Mouse (Mus musculus): ENCODE measurements around the gene Aff4. TPM values are rescaled to one million over a fixed set of nuclear protein-coding genes. Genes with fewer than 3 reads are reported as not detected.

The Aff4 gene
- total and polyA plus RNA-seq, 3 experiments, result 13.7 to 80.0 (median 77.3) TPM

DNA sequence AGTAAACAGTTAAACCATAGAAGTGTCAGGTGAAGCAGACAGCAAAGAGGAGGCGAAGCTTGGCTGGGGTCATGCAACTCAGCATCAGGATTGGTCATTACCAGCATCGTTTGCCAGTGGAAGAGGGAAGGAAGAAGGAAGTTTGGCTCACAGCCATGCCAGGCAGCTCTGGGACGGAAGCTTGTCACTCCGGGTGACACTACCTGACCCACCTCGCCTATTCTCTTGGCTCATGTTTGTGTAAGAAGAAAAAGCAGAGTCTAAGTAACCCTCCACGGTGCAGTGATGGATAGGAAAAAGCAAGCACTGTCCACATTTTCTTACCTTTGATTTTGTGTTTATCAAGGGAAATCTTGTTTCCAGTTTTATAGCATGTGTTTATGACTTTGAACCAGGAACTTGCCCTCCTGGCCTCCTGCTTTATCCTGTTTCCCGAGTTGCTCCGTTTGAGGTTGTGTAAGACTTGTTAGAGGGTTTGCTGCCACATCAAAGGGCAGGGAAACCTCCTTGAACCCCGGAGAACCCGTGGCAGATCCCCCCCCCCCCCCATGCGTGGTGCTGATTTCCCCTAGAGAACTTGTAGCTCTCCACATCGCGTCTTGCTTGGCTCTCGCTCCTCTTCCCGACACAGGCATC is 99.6 kb downstream of the Aff4 start:
- H3K79me2 ChIP-seq (replicated peaks; ENCODE audit: control insufficient read depth, insufficient read depth, low read length), result no peaks in the 10 kb centered on the region
- intact Hi-C loops (cut with DNase I), result no loop called here
- no peak overlapping the region for H3K27ac ChIP-seq
- TF ChIP-seq EP300 (IDR thresholded peaks at IDR 0.05; ENCODE audit: insufficient read depth, low read depth, low read length) (no peak), CTCF (IDR thresholded peaks at IDR 0.05) (no peak), POLR2A (IDR thresholded peaks at IDR 0.05; ENCODE audit: insufficient read depth, low read depth, low read length) (no peak)
- WGBS, result 18% methylated on average over 15 of the region's 15 CpGs
- no peaks in the 10 kb centered on the region for H3K36me3 ChIP-seq (ENCODE audit: control insufficient read depth, insufficient read depth, low read length)
- H3K9ac ChIP-seq (ENCODE audit: low read depth, low read length), result no peak overlapping the region
- no peaks in the 10 kb centered on the region for H3K27me3 ChIP-seq (ENCODE audit: control insufficient read depth, insufficient read depth, low read length)
- no peak overlapping the region for H3K4me3 ChIP-seq
- no peak for DNase-seq
- peaks cover 4% of the 10 kb centered on the region; the same call in 1 of the 2 replicates for H3K4me1 ChIP-seq (ENCODE audit: control insufficient read depth, insufficient read depth, low read length)

GRCm38 (mm10) chr11:53451361-53451760 is 100.7 kb downstream of the Aff4 start:
- Histone ChIP-seq H3K9ac (ENCODE audit: low read depth, low read length) (no peak overlapping the region), H3K36me3 (ENCODE audit: control insufficient read depth, insufficient read depth, low read length) (no peaks in the 10 kb centered on the region), H3K27me3 (ENCODE audit: control insufficient read depth, insufficient read depth, low read length) (no peaks in the 10 kb centered on the region), H3K79me2 (replicated peaks; ENCODE audit: control insufficient read depth, insufficient read depth, low read length) (no peaks in the 10 kb centered on the region), H3K4me3 (no peak overlapping the region), H3K27ac (no peak overlapping the region), H3K4me1 (ENCODE audit: control insufficient read depth, insufficient read depth, low read length) (peaks cover 4% of the 10 kb centered on the region; the same call in 1 of the 2 replicates)
- DNase-seq, result no peak
- no peak for TF ChIP-seq CTCF (IDR thresholded peaks at IDR 0.05)
- WGBS, result 59% methylated on average over 2 of the region's 2 CpGs
- intact Hi-C loops (cut with DNase I), result no loop called here

- intact Hi-C loops (cut with DNase I), result no loop called here
- H3K27me3 ChIP-seq (ENCODE audit: control insufficient read depth, insufficient read depth, low read length), result no peaks in the 10 kb centered on the region
- DNase-seq, result peak in 1 of 2 experiments; percentile 30
- peaks cover 6% of the 10 kb centered on the region for H3K4me1 ChIP-seq (ENCODE audit: control insufficient read depth, insufficient read depth, low read length)
- H3K9ac ChIP-seq (ENCODE audit: low read depth, low read length), result no peak overlapping the region
- TF ChIP-seq CTCF (IDR thresholded peaks at IDR 0.05) (no peak), EP300 (IDR thresholded peaks at IDR 0.05; ENCODE audit: insufficient read depth, low read depth, low read length) (no peak), POLR2A (IDR thresholded peaks at IDR 0.05; ENCODE audit: insufficient read depth, low read depth, low read length) (no peak)
- 91% methylated on average over 9 of the region's 9 CpGs for WGBS
- H3K36me3 ChIP-seq (ENCODE audit: control insufficient read depth, insufficient read depth, low read length), result no peaks in the 10 kb centered on the region
- H3K4me3 ChIP-seq, result no peak overlapping the region
- no peak overlapping the region for H3K27ac ChIP-seq
- no peaks in the 10 kb centered on the region for H3K79me2 ChIP-seq (replicated peaks; ENCODE audit: control insufficient read depth, insufficient read depth, low read length)
Measured at GRCm38 (mm10) chr11:53452396-53452795, 101.8 kb downstream of the Aff4 start.

DNA sequence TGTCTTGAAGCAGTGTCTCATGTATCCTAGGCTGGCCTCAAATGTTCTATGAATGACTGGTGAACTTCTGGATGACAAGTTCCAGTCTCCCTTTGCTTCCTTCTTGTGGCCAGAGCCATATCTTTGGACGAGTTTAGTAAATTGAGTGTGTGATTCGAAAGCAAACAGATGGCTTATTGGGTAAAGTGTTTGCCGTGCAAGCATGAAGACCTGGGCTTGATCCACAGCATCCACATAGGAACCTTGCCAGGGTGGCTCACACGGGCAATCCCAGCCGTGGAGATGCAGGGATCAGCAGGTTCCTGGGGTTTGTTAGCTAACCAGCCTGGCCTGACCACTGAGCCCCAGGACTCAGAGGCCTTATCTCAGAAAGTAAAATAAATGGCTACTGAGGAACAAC is 102.4 kb downstream of the Aff4 start:
- DNase-seq, result no peak
- Histone ChIP-seq H3K36me3 (ENCODE audit: control insufficient read depth, insufficient read depth, low read length) (no peaks in the 10 kb centered on the region), H3K4me1 (ENCODE audit: control insufficient read depth, insufficient read depth, low read length) (peaks cover 6% of the 10 kb centered on the region), H3K9ac (ENCODE audit: low read depth, low read length) (no peak overlapping the region), H3K27ac (no peak overlapping the region), H3K27me3 (ENCODE audit: control insufficient read depth, insufficient read depth, low read length) (no peaks in the 10 kb centered on the region), H3K4me3 (no peak overlapping the region), H3K79me2 (replicated peaks; ENCODE audit: control insufficient read depth, insufficient read depth, low read length) (no peaks in the 10 kb centered on the region)
- no peak for TF ChIP-seq CTCF (IDR thresholded peaks at IDR 0.05)
- no peak for TF ChIP-seq EP300 (IDR thresholded peaks at IDR 0.05; ENCODE audit: insufficient read depth, low read depth, low read length)
- TF ChIP-seq POLR2A (IDR thresholded peaks at IDR 0.05; ENCODE audit: insufficient read depth, low read depth, low read length), result no peak
- intact Hi-C loops (cut with DNase I), result no loop called here
- 79% methylated on average over 5 of the region's 5 CpGs for WGBS

DNA sequence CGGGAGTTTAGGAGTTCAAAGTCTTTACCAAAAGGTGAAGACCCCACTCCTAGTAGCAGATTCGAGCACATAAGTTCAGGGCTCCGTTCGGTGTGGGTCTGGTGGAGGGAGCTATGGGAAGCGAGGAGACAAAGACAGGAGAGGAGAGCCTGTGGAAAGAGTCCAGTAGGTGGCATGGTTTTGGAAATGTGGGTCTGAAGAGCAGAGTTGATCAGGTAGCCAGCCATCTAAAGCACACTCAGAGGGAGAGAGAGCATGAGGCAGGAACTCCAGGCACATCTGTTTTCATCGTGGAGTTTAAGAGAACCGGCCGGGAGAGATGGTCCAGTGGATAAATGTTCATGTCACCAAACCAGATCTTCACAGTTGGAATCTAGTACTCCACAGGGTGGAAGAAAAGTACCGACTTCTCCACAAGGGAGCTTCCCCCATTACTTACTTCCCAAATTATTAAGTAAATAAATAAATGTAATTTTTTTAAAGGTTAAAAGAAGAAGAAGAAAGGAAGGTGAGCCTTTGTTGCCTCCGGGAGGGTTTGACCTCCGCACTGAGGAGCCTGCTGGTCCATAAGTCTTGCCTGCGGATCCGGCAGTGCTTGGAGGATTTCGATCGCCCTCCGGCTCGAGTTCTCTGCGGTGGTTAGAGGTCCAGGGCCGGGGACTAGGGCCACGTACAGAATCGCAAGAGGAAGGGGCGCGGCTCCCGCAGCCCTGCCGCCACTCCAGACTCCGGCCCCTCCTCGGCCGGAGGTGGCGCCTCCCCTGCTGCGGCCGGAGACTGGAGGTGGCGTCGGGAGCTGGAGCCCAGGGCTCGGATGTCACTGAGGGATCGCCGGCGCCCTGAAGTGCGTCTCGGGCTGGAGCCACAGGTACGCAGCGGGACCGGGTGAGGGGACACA is 106.1 kb downstream of the Aff4 start, which contains the start of the genes Gm10447 and Shroom1:
TSS of gene Gm10447 (minus strand) at position 637 of the 898 bp plus-strand sequence.
TSS of gene Shroom1 (plus strand) at position 732 of the 898 bp plus-strand sequence.
- peak within 1 kb of the TSS; percentile 58 for H3K4me3 ChIP-seq
- intact Hi-C loops (cut with DNase I), result no loop called here
- TF ChIP-seq CTCF (IDR thresholded peaks at IDR 0.05), result peak; percentile 70
- peak; percentile 32 for TF ChIP-seq POLR2A (IDR thresholded peaks at IDR 0.05; ENCODE audit: insufficient read depth, low read depth, low read length)
- no peak for TF ChIP-seq EP300 (IDR thresholded peaks at IDR 0.05; ENCODE audit: insufficient read depth, low read depth, low read length)
- H3K36me3 ChIP-seq (ENCODE audit: control insufficient read depth, insufficient read depth, low read length), result no peaks in the 10 kb centered on the region
- DNase-seq, result peak; percentile 76 to 78
- H3K27me3 ChIP-seq (ENCODE audit: control insufficient read depth, insufficient read depth, low read length), result no peaks in the 10 kb centered on the region
- 4% methylated on average over 42 of the region's 42 CpGs for WGBS
- H3K27ac ChIP-seq, result peak within 1 kb of the TSS; percentile 54
- H3K79me2 ChIP-seq (replicated peaks; ENCODE audit: control insufficient read depth, insufficient read depth, low read length), result no peaks in the 10 kb centered on the region
- peak within 1 kb of the TSS; percentile 76 for H3K9ac ChIP-seq (ENCODE audit: low read depth, low read length)
- peaks cover 2% of the 10 kb centered on the region for H3K4me1 ChIP-seq (ENCODE audit: control insufficient read depth, insufficient read depth, low read length)

All from heart, adult 2 months (tissue).